Mouse (Mus musculus) ZHBTc4 (cell line): ENCODE measurements at regions not wholly inside any gene's neighbourhood (a gene's known extent, or its start where the extent isn't known, plus 50 kb on each side); places are given as distances from the start of the nearest gene placed in this dataset.

Experiments
- DNase-seq: peaks from one replicate; pipeline ENCODE4 v3.0.0-alpha.2; 2011; ENCODE audit warnings: low read depth, low spot score

- no peak for DNase-seq
Measured at GRCm38 (mm10) chr1:111355435-111355834, 378.1 kb upstream of the Cdh19 start.

GRCm38 (mm10) chr1:111337927-111338326 lies 360.5 kb upstream of the Cdh19 start:
- no peak for DNase-seq

- DNase-seq = no peak
Measured at GRCm38 (mm10) chr1:111302268-111302667, 324.9 kb upstream of the Cdh19 start.

GRCm38 (mm10) chr1:111286385-111286784 lies 309.0 kb upstream of the Cdh19 start:
- DNase-seq = no peak

GRCm38 (mm10) chr1:111285916-111286315 lies 308.5 kb upstream of the Cdh19 start:
- no peak for DNase-seq

GRCm38 (mm10) chr1:111242814-111243213 lies 265.4 kb upstream of the Cdh19 start:
- DNase-seq = no peak

GRCm38 (mm10) chr1:111242344-111242743 lies 265.0 kb upstream of the Cdh19 start:
- peak; percentile 36 for DNase-seq
